Mouse (Mus musculus): ENCODE results near the gene Kdelr2. TPM values are rescaled to one million over a fixed set of nuclear protein-coding genes. Genes with fewer than 3 reads are reported as not detected.

Kdelr2 gene
- polyA plus RNA-seq, 1 experiment from 2014 or later, result 451 TPM

DNA sequence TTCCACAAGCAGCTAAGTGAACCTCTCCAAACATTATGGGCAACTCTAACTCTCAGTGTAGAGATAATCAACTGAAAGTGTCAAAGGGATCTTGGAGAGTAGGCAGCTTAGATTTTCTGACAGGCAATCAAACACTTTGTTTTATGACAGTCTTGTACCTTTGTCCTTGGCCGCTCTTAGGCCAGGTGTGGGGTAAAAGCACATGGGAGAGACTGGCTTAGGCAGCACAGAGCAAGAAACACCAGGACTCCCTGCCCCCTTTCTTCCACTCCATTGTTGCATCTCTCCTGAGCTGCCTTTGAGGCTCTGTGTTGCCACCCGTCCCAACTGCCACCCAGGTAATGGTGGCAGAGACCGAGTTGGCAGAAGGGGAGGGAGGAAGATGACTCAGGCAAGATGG, 37.7 kb downstream of the Kdelr2 start:
- Histone ChIP-seq H3K27ac (ENCODE audit: low read depth, low read length) (peak overlapping the region; percentile 41), H3K4me1 (replicated peaks; ENCODE audit: control insufficient read depth, insufficient read depth, low read length) (0 out of 2 replicates have a peak, but pooled peaks cover 7% of the 10 kb centered on the region), H3K9me3 (ENCODE audit: control insufficient read depth) (no peaks in the 10 kb centered on the region), H3K9ac (ENCODE audit: low read depth, low read length) (no peak overlapping the region), H3K4me2 (replicated peaks; ENCODE audit: low read depth) (no peak overlapping the region), H3K27me3 (replicated peaks; ENCODE audit: control insufficient read depth, insufficient read depth, low read length) (no peaks in the 10 kb centered on the region), H3K36me3 (ENCODE audit: control insufficient read depth, insufficient read depth) (no peaks in the 10 kb centered on the region), H3K4me3 (ENCODE audit: low read depth, low read length) (no peak overlapping the region)
- WGBS, result 43% methylated on average over 3 of the region's 3 CpGs
- TF ChIP-seq CTCF (IDR thresholded peaks at IDR 0.05; ENCODE audit: low read depth), result no peak
- ATAC-seq, result peak; percentile 89

DNA sequence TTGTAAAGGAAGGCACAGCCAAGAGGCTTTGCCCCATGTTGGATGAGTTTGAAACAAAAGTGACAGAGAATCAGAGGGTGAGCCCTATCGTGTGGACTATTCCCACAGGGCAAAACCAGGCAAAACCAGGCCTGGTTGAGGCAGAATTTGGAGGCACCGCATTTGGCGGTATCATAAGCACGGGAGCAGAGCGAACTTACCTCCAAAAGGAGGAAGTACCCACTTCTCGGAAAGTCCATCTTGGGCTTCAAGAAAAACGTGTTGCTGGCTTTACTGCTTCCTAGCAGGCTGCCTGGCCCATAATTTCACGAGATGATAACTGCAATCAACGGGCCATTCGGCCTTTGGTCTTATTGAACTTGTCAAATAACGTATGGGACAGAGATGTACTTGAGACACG, 38.1 kb downstream of the Kdelr2 start:
- peak overlapping the region; percentile 41 for H3K27ac ChIP-seq (ENCODE audit: low read depth, low read length)
- peak; percentile 42 for ATAC-seq

GRCm38 (mm10) chr5:143463671-143464070, 60.0 kb downstream of the Kdelr2 start:
- 55% methylated on average over 11 of the region's 11 CpGs for WGBS
- no peak for ATAC-seq
- no peak overlapping the region for H3K9ac ChIP-seq (ENCODE audit: low read depth, low read length)
- no peak for TF ChIP-seq CTCF (IDR thresholded peaks at IDR 0.05; ENCODE audit: low read depth)
- no peaks in the 10 kb centered on the region for H3K9me3 ChIP-seq (ENCODE audit: control insufficient read depth)
- H3K36me3 ChIP-seq (ENCODE audit: control insufficient read depth, insufficient read depth), result peaks cover 10% of the 10 kb centered on the region
- peak overlapping the region; percentile 70; the same call in 1 of the 2 replicates for H3K27ac ChIP-seq (ENCODE audit: low read depth, low read length)
- peaks cover 7% of the 10 kb centered on the region; the same call in 1 of the 2 replicates for H3K4me1 ChIP-seq (replicated peaks; ENCODE audit: control insufficient read depth, insufficient read depth, low read length)
- peak overlapping the region; percentile 95 for H3K4me2 ChIP-seq (replicated peaks; ENCODE audit: low read depth)
- no peaks in the 10 kb centered on the region for H3K27me3 ChIP-seq (replicated peaks; ENCODE audit: control insufficient read depth, insufficient read depth, low read length)
- peak overlapping the region; percentile 78 for H3K4me3 ChIP-seq (ENCODE audit: low read depth, low read length)

More for the DNA sequence above, 38.1 kb downstream of the Kdelr2 start:
- WGBS, result 50% methylated on average over 12 of the region's 12 CpGs
- TF ChIP-seq CTCF (IDR thresholded peaks at IDR 0.05; ENCODE audit: low read depth), result no peak
- 0 out of 2 replicates have a peak, but pooled peaks cover 7% of the 10 kb centered on the region for H3K4me1 ChIP-seq (replicated peaks; ENCODE audit: control insufficient read depth, insufficient read depth, low read length)
- no peak overlapping the region for H3K4me2 ChIP-seq (replicated peaks; ENCODE audit: low read depth)
- no peaks in the 10 kb centered on the region for H3K9me3 ChIP-seq (ENCODE audit: control insufficient read depth)
- no peak overlapping the region for H3K4me3 ChIP-seq (ENCODE audit: low read depth, low read length)
- H3K27me3 ChIP-seq (replicated peaks; ENCODE audit: control insufficient read depth, insufficient read depth, low read length), result no peaks in the 10 kb centered on the region
- H3K36me3 ChIP-seq (ENCODE audit: control insufficient read depth, insufficient read depth), result no peaks in the 10 kb centered on the region
- H3K9ac ChIP-seq (ENCODE audit: low read depth, low read length), result no peak overlapping the region

- peak within 1 kb of the TSS; percentile 69 for H3K9ac ChIP-seq (ENCODE audit: low read depth, low read length)
- peak within 1 kb of the TSS; percentile 70 for H3K27ac ChIP-seq (ENCODE audit: low read depth, low read length)
- 2% methylated on average over 43 of the region's 43 CpGs for WGBS
- H3K4me1 ChIP-seq (replicated peaks; ENCODE audit: control insufficient read depth, insufficient read depth, low read length), result peaks cover 7% of the 10 kb centered on the region; the same call in 1 of the 2 replicates
- peak; percentile 80 for ATAC-seq
- H3K27me3 ChIP-seq (replicated peaks; ENCODE audit: control insufficient read depth, insufficient read depth, low read length), result no peaks in the 10 kb centered on the region
- TF ChIP-seq CTCF (IDR thresholded peaks at IDR 0.05; ENCODE audit: low read depth), result no peak
- peak within 1 kb of the TSS; percentile 78 for H3K4me3 ChIP-seq (ENCODE audit: low read depth, low read length)
- H3K9me3 ChIP-seq (ENCODE audit: control insufficient read depth), result no peaks in the 10 kb centered on the region
- peaks cover 12% of the 10 kb centered on the region for H3K36me3 ChIP-seq (ENCODE audit: control insufficient read depth, insufficient read depth)
- H3K4me2 ChIP-seq (replicated peaks; ENCODE audit: low read depth), result peak within 1 kb of the TSS; percentile 95
Measured at GRCm38 (mm10) chr5:143464100-143464756, 60.6 kb downstream of the Kdelr2 start, which contains the start of gene Daglb. Gene Daglb (plus strand): TSS chr5:143464584.

DNA sequence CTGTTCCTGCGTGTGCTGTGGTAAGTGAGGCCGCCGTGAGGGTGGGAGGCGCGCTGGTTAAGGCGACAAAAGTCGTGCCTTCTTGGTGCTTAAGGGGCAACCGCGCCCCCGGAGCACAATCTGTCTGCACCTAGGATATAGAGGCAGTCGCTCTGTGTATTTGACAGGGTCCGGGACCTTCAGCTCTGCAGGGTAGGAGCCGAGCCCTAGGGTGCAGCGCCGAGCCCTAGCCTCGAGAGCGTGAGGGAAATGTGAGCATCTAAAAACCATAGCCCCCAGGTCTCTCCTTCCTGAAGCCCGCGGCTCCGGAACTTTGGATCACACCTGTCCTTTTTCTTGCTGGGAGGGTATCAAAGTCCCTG, 61.1 kb downstream of the Kdelr2 start:
- H3K36me3 ChIP-seq (ENCODE audit: control insufficient read depth, insufficient read depth), result peaks cover 17% of the 10 kb centered on the region
- H3K27me3 ChIP-seq (replicated peaks; ENCODE audit: control insufficient read depth, insufficient read depth, low read length), result no peaks in the 10 kb centered on the region
- H3K4me3 ChIP-seq (ENCODE audit: low read depth, low read length), result peak overlapping the region; percentile 78
- peak overlapping the region; percentile 70 for H3K27ac ChIP-seq (ENCODE audit: low read depth, low read length)
- no peaks in the 10 kb centered on the region for H3K9me3 ChIP-seq (ENCODE audit: control insufficient read depth)
- peak overlapping the region; percentile 69 for H3K9ac ChIP-seq (ENCODE audit: low read depth, low read length)
- peak overlapping the region; percentile 95 for H3K4me2 ChIP-seq (replicated peaks; ENCODE audit: low read depth)
- H3K4me1 ChIP-seq (replicated peaks; ENCODE audit: control insufficient read depth, insufficient read depth, low read length), result peaks cover 7% of the 10 kb centered on the region; the same call in 1 of the 2 replicates
- no peak for TF ChIP-seq CTCF (IDR thresholded peaks at IDR 0.05; ENCODE audit: low read depth)
- under 1% methylated on average over 20 of the region's 20 CpGs for WGBS
- peak; percentile 39; the same call in 1 of the 2 replicates for ATAC-seq

DNA sequence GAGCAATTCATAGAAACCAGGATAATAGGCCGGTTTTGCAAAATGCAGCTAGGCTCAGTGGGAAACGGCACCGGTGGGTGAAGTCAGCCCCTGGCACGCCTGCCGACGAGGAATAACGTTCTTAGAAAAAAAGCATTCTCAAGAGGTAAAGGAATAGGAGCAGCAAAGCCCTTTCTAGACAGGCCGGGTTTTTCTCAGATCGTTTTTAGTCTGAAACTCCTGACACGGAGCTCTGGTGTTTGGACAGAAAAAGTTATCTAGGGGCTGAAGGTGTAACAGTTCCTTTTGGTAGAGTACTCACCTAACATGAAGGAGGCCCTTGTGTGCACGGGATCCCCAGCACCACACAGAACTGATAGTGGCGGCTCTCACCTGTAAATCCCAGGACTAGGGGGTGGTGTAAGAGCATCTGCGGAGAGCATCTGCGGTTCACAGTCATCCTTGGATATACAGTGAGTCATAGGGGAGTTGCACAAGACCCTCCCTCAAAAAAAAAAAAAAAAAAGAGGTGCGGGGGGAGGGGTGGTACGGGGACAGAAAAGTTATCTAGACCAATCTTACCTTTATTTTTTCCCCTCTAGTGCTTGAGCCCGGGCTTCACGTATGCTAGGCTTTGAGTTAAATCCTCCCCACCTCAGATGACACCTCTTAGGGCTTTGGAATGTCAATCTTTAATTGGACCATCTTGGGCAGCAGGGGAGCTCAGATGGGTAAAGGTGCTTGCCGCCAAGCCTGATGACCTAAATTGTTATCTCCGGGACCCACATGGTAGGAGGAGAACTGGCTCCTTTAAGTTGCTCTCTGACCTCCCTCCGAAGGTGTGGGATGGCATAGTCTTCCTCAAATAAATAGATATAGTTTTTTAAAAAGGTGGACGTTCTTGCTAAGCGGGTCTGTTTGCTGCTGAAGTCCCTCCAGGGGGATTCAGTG, 61.8 kb downstream of the Kdelr2 start:
- Histone ChIP-seq H3K4me3 (ENCODE audit: low read depth, low read length) (peak overlapping the region; percentile 78), H3K9me3 (ENCODE audit: control insufficient read depth) (no peaks in the 10 kb centered on the region), H3K9ac (ENCODE audit: low read depth, low read length) (0 out of 2 replicates have a peak overlapping the region, but pooled peaks have one; percentile 69), H3K4me1 (replicated peaks; ENCODE audit: control insufficient read depth, insufficient read depth, low read length) (peaks cover 7% of the 10 kb centered on the region; the same call in 1 of the 2 replicates), H3K36me3 (ENCODE audit: control insufficient read depth, insufficient read depth) (peaks cover 24% of the 10 kb centered on the region), H3K4me2 (replicated peaks; ENCODE audit: low read depth) (peak overlapping the region; percentile 95), H3K27me3 (replicated peaks; ENCODE audit: control insufficient read depth, insufficient read depth, low read length) (no peaks in the 10 kb centered on the region), H3K27ac (ENCODE audit: low read depth, low read length) (peak overlapping the region; percentile 70; the same call in 1 of the 2 replicates)
- TF ChIP-seq CTCF (IDR thresholded peaks at IDR 0.05; ENCODE audit: low read depth), result no peak
- WGBS, result 28% methylated on average over 23 of the region's 23 CpGs
- ATAC-seq, result no peak

Data from intestine, postnatal 0 days (tissue).